Mouse (Mus musculus) heart, adult 18-20 months (tissue): ENCODE data around the gene Hacd3. TPM values are rescaled to one million over a fixed set of nuclear protein-coding genes. Genes with fewer than 3 reads are reported as not detected.

ENCODE experiments used
- DNase-seq, 2 experiments: peaks; one replicate each; pipeline ENCODE4 v3.0.0; 2021 to 2022; ENCODE audit warnings: mixed read lengths in 1 of 2
- microRNA-seq, 2 experiments: library from miRNA; unstranded; fragments of <30 nt; microRNA quantifications; one replicate each; pipeline ENCODE4 v1.2.0; 2022
- total RNA-seq, 2 experiments: library from RNA; stranded (reverse); gene quantifications; 2 replicates each; pipeline ENCODE4 v1.2.3; 2021

The Hacd3 gene
- total RNA-seq, 2 experiments from 2014 or later, result 16.7 to 18.0 TPM

DNA sequence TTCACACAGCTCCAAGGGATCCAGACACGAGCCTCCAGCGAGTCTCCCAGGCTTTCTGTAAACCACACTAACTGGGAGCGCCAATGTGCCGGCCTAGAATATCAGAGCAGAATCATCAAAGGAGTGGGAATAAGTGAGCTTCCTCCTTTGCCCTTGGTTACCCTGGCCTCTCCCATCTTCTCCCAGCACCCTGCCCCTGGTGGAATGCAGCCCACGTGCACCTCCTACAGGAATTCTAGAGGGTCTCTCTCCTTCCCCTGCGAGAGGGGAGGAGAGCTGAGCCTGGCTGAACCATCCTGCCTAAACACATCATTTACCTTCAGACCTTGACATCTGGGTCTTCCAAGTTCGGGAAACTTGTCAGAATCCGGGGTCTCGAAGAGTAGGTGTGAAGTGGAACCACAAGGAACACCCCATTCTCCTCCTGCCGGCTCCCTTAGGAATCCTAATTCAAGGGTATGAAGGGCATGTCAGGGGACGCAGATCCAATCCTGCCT, 70.3 kb downstream of the Hacd3 start, which contains the start of gene Slc24a1:
TSS of gene Slc24a1 (minus strand) at position 447 of the 497 bp plus-strand sequence.
- DNase-seq, result no peak

DNA sequence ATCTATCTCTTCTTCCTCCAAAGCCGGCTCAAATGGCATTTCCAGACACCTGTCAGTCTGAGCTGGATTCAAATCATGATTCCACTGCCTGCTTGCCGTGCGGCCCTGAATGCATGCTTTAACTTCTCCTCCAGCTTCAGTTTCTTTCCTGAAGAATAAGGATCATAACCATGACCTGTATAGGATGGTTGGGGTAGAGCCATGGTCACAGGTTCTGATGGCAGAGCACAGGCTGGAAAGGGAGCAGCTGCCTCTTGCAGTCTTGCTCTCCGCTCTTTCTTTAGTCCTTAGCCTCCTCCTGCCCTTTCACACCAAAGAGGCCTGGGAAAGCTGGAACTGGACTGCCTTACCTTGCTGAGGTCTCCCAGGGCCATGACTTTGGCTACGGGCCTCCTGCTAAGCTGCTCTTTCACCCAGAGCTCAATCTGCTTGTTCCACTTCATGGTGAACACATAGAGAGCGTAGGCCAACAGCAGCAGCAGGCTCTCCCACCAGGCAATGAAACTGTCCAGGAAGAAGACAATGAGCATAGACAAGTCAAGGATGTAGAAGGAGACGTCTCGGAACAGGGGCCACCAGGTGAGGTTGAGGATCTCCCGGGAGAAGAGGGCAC, 73.9 kb downstream of the Hacd3 start:
- no peak for DNase-seq

- DNase-seq, result no peak
Observed at GRCm38 (mm10) chr9:64943997-64944396, 77.5 kb downstream of the Hacd3 start.

DNA sequence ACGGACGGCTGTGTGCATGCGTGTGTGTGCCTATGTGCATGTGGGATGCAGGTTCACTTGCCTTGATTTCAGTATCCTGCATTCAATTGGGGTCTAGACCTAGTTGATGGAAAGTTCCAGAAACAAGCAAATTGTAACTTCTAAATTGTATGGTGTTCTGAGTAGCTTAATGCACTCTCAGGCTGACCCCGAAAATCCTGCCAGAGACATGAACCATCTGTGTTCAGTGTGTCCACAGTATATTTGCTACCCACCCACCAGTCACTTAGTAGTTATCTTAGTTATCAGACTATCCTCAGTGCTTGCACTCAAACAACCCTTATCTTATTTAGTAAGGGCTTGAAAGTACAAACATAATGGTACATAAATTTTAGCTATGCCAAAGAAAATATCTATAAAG, 79.8 kb downstream of the Hacd3 start:
- DNase-seq, result no peak

DNA sequence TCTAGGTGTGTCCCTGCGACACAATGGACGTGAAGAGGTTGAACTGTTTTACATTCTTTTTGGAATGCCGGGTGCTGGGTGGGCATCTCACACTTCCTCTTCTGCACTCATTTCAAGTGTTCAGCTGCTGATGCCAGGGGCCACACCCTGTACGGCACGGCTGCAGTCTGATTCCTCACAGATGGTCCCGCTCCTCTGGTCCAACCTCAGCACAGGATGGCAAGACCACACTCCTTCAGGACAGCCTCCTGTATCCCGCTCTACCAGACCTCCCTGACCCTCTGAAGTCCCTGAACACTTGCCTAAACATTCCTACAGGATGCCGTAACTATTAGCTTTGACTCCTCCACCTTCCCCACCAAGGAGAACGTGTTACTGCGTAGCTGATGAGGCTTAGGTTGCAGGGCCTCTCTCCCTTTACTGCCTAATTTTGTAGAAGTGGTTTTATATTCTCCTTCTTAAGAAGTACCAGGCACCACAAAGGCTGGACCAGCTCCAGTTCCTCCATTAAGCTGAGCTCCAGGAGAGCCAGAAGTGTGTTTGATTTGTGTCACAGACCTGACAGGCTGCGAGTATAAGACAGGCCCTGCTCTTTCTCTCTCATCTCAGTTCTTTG, 80.7 kb downstream of the Hacd3 start:
- DNase-seq, result no peak

- no peak for DNase-seq
Observed at GRCm38 (mm10) chr9:64939790-64940189, 81.7 kb downstream of the Hacd3 start.

DNA sequence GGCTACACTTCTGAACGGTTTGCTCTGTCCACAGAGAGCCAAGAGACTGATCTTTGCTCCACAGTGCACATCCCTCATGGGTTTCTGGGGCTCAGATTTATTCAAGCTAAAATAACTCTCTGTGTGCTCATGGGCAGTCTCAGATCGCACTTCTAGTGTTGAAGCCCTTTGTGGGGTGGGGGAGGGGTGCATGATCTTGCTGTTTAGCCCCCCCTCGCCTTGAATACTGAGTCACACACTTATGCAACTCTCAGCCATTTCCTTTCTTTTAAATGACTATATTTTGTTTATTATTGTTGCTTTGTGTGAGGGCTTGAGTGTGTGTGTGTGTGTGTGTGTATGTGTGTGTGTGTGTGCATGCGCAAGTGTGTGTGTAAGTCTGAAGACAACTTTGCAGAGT, 82.2 kb downstream of the Hacd3 start:
- no peak for DNase-seq

- no peak for DNase-seq
Observed at GRCm38 (mm10) chr9:64938535-64938934, 83.0 kb downstream of the Hacd3 start.

DNA sequence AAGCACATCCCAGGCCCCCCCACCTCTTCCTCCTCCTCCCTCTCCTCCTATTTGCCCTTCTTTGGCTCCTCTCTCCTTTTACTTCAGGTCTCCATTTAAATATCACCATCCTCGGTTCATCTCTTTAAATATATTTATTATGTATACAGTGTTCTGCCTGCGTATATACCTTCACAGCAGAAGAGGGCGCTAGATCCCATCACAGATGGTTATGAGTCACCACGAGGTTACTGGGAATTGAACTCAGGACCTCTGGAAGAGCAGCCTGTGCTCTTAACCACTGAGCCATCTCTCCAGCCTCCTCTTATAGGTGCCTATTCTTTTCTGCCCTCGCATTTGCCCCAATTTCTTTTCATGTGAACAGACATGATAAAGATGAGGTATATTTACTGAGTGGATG, 84.0 kb downstream of the Hacd3 start:
- DNase-seq, result no peak

Small RNAs within 50 kb of the gene (microRNA-seq; reads per million reads assigned to microRNA genes)
- gene Gm25640, result 0 reads per million in 2 experiments

Other genes with a start within 250 kb of the Hacd3 start
- gene Dennd4a, start 210.4 kb downstream of the Hacd3 start, total RNA-seq, result 1 to 10 TPM; 5.7 to 7.9 TPM
- under 1 TPM; 0.15 to 0.27 TPM for gene Slc24a1, start 70.1 kb downstream of the Hacd3 start, total RNA-seq
- 10 to 100 TPM; 14.2 to 14.5 TPM for gene Ints14, start 60.8 kb downstream of the Hacd3 start, total RNA-seq
- gene Dpp8, start 10.7 kb upstream of the Hacd3 start, total RNA-seq, result 10 to 100 TPM; 57.2 to 60.2 TPM
- 10 to 100 TPM; 12.3 to 13.8 TPM for gene Igdcc4, start 79.8 kb upstream of the Hacd3 start, total RNA-seq
- under 1 TPM; 0.15 to 0.18 TPM for gene Igdcc3, start 119.5 kb upstream of the Hacd3 start, total RNA-seq
- gene Parp16, start 173.7 kb upstream of the Hacd3 start, total RNA-seq, result 1 to 10 TPM; 2.3 to 2.9 TPM
- gene Cilp, start 243.5 kb upstream of the Hacd3 start, total RNA-seq, result 1 to 10 TPM; 2.8 to 3.3 TPM